ENCODE assay signal across 12 mouse cellular contexts in genomic region chr19:41031009-41031408, GRCm38 (mm10). TPM values are rescaled to one million over a fixed set of nuclear protein-coding genes. Genes with fewer than 3 reads are reported as not detected.
A peak's percentile ranks its signal among the peaks of the same experiment; 100 is the strongest.
DNase-seq lines count a peak whose midpoint lies in the region; ATAC-seq and TF ChIP-seq lines count a peak whose summit lies in the region.
"Had no signal": no experiment of that assay in that cellular context is flagged by ENCODE, and none has a peak within 500 bp of the region (broad histone marks: within the 10 kb centered on the region; RNA-seq: fewer than 3 reads in every experiment).

No protein-coding gene starts in this region.

- no peak for TF ChIP-seq CTCF in gastrocnemius, adult 2 months (IDR thresholded peaks at IDR 0.05)

- no peak overlapping the region for H3K27ac ChIP-seq in gastrocnemius, adult 2 months
- H3K27ac ChIP-seq: intestine, embryonic 15.5 days; left cerebral cortex, adult 2 months; midbrain, embryonic 12.5 days had no signal

- no peak for ATAC-seq in erythroid progenitor cell, adult 5-6 weeks (replicated peaks; ENCODE audit: low FRiP score, poor library complexity, severe bottlenecking)
- ATAC-seq: intestine, embryonic 15.5 days had no signal

- DNase-seq in 3T3-L1 (ENCODE audit: low read depth, low spot score), result peak; percentile 29
- DNase-seq in 416B (ENCODE audit: low read depth), result peak; percentile 99
- DNase-seq in induced T-regulatory cell, adult 2 months (ENCODE audit: low read depth), result peak; percentile 79
- DNase-seq in naive thymus-derived CD4-positive, alpha-beta T cell, adult 2 months (ENCODE audit: low read depth), result peak; percentile 89
- no peak for DNase-seq in right cerebral cortex, postnatal 10 days (ENCODE audit: low spot score in 2 of 2)
- no peak for DNase-seq in gastrocnemius, adult 2 months
- DNase-seq: cerebellum, postnatal 14 days; heart, adult 11 months had no signal

- H3K4me3 ChIP-seq in gastrocnemius, adult 2 months, result no peak overlapping the region
- H3K4me3 ChIP-seq: intestine, embryonic 15.5 days; left cerebral cortex, adult 2 months; midbrain, embryonic 12.5 days had no signal

- intact Hi-C loops in gastrocnemius, adult 2 months (cut with DNase I), result no loop called here

RNA-seq across cellular contexts. Expression of gene Dntt, which starts 1.9 kb away (rescaled TPM):
- not detected for total RNA-seq in gastrocnemius, adult 2 months (2021)
- total RNA-seq in erythroid progenitor cell, adult 5-6 weeks (2015; ENCODE audit: low replicate concordance), result 7.6 and 17.2 TPM in 2 replicates
- total RNA-seq in erythroid progenitor cell, adult 5-6 weeks (2017; ENCODE audit: low replicate concordance), result 9.7 and 11.7 TPM in 2 replicates
- total RNA-seq: left cerebral cortex, adult 2 months had no signal

RNA-seq across cellular contexts. Expression of gene Blnk, which starts 36.7 kb away (rescaled TPM):
- total RNA-seq in gastrocnemius, adult 2 months (2021), result 1 to 10 TPM in 1 of 2 experiments, under 1 TPM in 1; 0.86 to 1.2 TPM
- 18.9 and 22.3 TPM in 2 replicates for total RNA-seq in erythroid progenitor cell, adult 5-6 weeks (2015; ENCODE audit: low replicate concordance)
- total RNA-seq in erythroid progenitor cell, adult 5-6 weeks (2017; ENCODE audit: low replicate concordance), result 5.2 and 5.6 TPM in 2 replicates

RNA-seq across cellular contexts. Expression of gene Opalin, which starts 45.9 kb away (rescaled TPM):
- not detected for total RNA-seq in gastrocnemius, adult 2 months (2021)
- not detected in 2 replicates for total RNA-seq in erythroid progenitor cell, adult 5-6 weeks (2015; ENCODE audit: low replicate concordance)
- not detected in 2 replicates for total RNA-seq in erythroid progenitor cell, adult 5-6 weeks (2017; ENCODE audit: low replicate concordance)

Comparison
In these comparisons a context has a peak if more than half of its experiments do, and no peak if none do; other contexts are left out.
1. DNase-seq: peak in 3T3-L1 (single experiment), 416B (single experiment), induced T-regulatory cell, adult 2 months (single experiment) and naive thymus-derived CD4-positive, alpha-beta T cell, adult 2 months (single experiment); none in right cerebral cortex, postnatal 10 days (0 of 2) and gastrocnemius, adult 2 months (single experiment).
2. RNA of gene Dntt, which starts 1.9 kb away (total RNA-seq): 7.6 to 17.2 TPM in erythroid progenitor cell, adult 5-6 weeks; not detected in gastrocnemius, adult 2 months; every median in the first group is over 4 times any median in the second.